ENCODE assay signal across 14 mouse cellular contexts in the genomic region with DNA sequence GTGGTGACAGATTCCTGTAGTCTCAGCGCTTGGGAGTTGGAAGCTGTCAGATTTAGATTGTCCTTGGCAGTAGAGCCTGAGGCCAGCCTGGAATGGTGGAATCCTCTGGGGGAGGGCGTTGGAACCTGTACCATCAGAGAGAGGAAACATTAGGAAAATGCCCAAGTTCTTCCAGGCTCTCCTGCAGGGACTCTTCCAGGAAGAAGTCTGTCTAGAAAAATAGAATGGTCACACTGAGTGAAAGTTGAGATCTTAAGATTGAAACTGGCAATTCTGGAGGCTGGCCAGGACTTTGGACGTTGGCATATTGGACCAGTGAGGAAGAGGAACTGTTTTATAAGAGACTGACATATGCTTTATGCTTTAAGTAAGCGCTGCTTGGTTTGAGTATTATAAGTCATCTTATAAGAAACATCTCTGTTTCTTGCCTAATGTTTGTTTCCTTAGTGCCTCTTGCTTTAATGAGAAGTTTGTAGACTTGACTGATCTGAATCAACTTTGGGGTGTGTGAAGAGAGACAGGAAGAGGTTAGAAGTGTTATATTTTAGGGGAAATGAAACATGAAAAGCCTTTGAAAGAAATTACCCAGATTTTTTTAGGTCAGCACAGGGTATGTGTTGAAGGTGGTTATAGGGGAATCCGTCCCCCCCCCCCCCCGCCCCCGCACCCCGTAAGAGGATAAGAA. TPM values are rescaled to one million over a fixed set of nuclear protein-coding genes. Genes with fewer than 3 reads are reported as not detected.
DNase-seq lines count a peak whose midpoint lies in the region; ATAC-seq and TF ChIP-seq lines count a peak whose summit lies in the region.
"Had no signal": no experiment of that assay in that cellular context is flagged by ENCODE, and none has a peak within 500 bp of the region (broad histone marks: within the 10 kb centered on the region; RNA-seq: fewer than 3 reads in every experiment).

No protein-coding gene starts in this region.

- peaks cover 21% of the 10 kb centered on the region for H3K4me1 ChIP-seq in heart, embryonic 16.5 days (ENCODE audit: control insufficient read depth, insufficient read depth, low read length)
- peaks cover 4% of the 10 kb centered on the region for H3K4me1 ChIP-seq in heart, embryonic 10.5 days
- peaks cover 18% of the 10 kb centered on the region for H3K4me1 ChIP-seq in bone marrow macrophage, adult 2 months (ENCODE audit: control insufficient read depth, insufficient read depth, low read length)

- H3K27me3 ChIP-seq in heart, embryonic 16.5 days (ENCODE audit: control insufficient read depth, insufficient read depth, low read length) = no peaks in the 10 kb centered on the region
- no peaks in the 10 kb centered on the region for H3K27me3 ChIP-seq in heart, embryonic 10.5 days (ENCODE audit: insufficient read depth, poor library complexity, severe bottlenecking)
- H3K27me3 ChIP-seq: midbrain, embryonic 15.5 days; stomach, embryonic 15.5 days had no signal

- H3K9me3 ChIP-seq in heart, embryonic 16.5 days (replicated peaks; ENCODE audit: control insufficient read depth, low read length) = no peaks in the 10 kb centered on the region
- H3K9me3 ChIP-seq in heart, embryonic 10.5 days = no peaks in the 10 kb centered on the region
- H3K9me3 ChIP-seq: midbrain, embryonic 15.5 days; stomach, embryonic 15.5 days had no signal

- TF ChIP-seq POLR2A in bone marrow macrophage, adult 2 months (IDR thresholded peaks at IDR 0.05; ENCODE audit: borderline replicate concordance, low read depth, low read length) = no peak

- H3K4me3 ChIP-seq in heart, embryonic 16.5 days (ENCODE audit: low read length) = no peak overlapping the region
- no peak overlapping the region for H3K4me3 ChIP-seq in heart, embryonic 10.5 days
- peak overlapping the region; percentile 23 for H3K4me3 ChIP-seq in bone marrow macrophage, adult 2 months (ENCODE audit: insufficient read depth, low read length)
- H3K4me3 ChIP-seq: erythroblast, embryonic 14.5 days; midbrain, embryonic 15.5 days; stomach, embryonic 15.5 days had no signal

- WGBS in heart, embryonic 16.5 days = 80% methylated on average over 8 of the region's 8 CpGs
- 83% methylated on average over 8 of the region's 8 CpGs for WGBS in heart, embryonic 10.5 days

- no peak for ATAC-seq in heart, embryonic 16.5 days (replicated peaks; ENCODE audit: extremely low read depth, insufficient read depth, low FRiP score)
- peak; percentile 23 for ATAC-seq in megakaryocyte, adult 5-6 weeks (ENCODE audit: poor library complexity, severe bottlenecking)
- ATAC-seq: midbrain, embryonic 15.5 days had no signal

- DNase-seq in heart, embryonic 10.5 days (ENCODE audit: low spot score) = no peak
- peak; percentile 55 for DNase-seq in A20 (ENCODE audit: low read depth, low spot score)
- no peak for DNase-seq in left cerebral cortex, adult 8-10 months (ENCODE audit: low spot score in 2 of 2)
- DNase-seq in layer of hippocampus, adult 9-10 months (ENCODE audit: low spot score) = no peak
- no peak for DNase-seq in right cerebral cortex, postnatal 10 days (ENCODE audit: low spot score in 2 of 2)
- DNase-seq: gastrocnemius, postnatal 14 days; kidney, postnatal 14 days; lung, adult 18-20 months had no signal

- TF ChIP-seq CTCF in bone marrow macrophage, adult 2 months (IDR thresholded peaks at IDR 0.05; ENCODE audit: low read depth, low read length) = no peak

- H3K9ac ChIP-seq in heart, embryonic 16.5 days (ENCODE audit: low read length) = peak overlapping the region; percentile 25; the same call in 1 of the 2 replicates
- H3K9ac ChIP-seq: midbrain, embryonic 15.5 days; stomach, embryonic 15.5 days had no signal

- H3K27ac ChIP-seq in heart, embryonic 16.5 days (ENCODE audit: low read length) = no peak overlapping the region
- no peak overlapping the region for H3K27ac ChIP-seq in heart, embryonic 10.5 days
- peak overlapping the region; percentile 60 for H3K27ac ChIP-seq in bone marrow macrophage, adult 2 months (ENCODE audit: insufficient read depth, low read depth, low read length)
- H3K27ac ChIP-seq: midbrain, embryonic 15.5 days; stomach, embryonic 15.5 days had no signal

- H3K36me3 ChIP-seq in heart, embryonic 16.5 days (ENCODE audit: control insufficient read depth, insufficient read depth) = no peaks in the 10 kb centered on the region
- no peaks in the 10 kb centered on the region for H3K36me3 ChIP-seq in heart, embryonic 10.5 days
- H3K36me3 ChIP-seq: midbrain, embryonic 15.5 days; stomach, embryonic 15.5 days had no signal

- H3K4me2 ChIP-seq in heart, embryonic 16.5 days (ENCODE audit: low read depth, low read length) = no peak overlapping the region
- H3K4me2 ChIP-seq: stomach, embryonic 15.5 days had no signal

RNA-seq across cellular contexts. Expression of a gene that starts 2.6 kb away (rescaled TPM):
- polyA plus RNA-seq in heart, embryonic 16.5 days (2015; fragmentation: Nextera tagmentation; extraction: Ambion mirVana) = 19.9 and 22.9 TPM in 2 replicates
- polyA plus RNA-seq in heart, embryonic 10.5 days (2016; fragmentation: Nextera tagmentation; extraction: Ambion mirVana) = 23.8 and 26.4 TPM in 2 replicates
- polyA plus RNA-seq in bone marrow macrophage, adult 2 months (2012; ENCODE audit: insufficient read depth, insufficient read length, missing spikeins) = 25.3 and 28.5 TPM in 2 replicates
- 65.2 and 73.3 TPM in 2 replicates for total RNA-seq in megakaryocyte, adult 5-6 weeks (2015)
- total RNA-seq in megakaryocyte, adult 5-6 weeks (2017) = 38.4 and 46.1 TPM in 2 replicates
- total RNA-seq in left cerebral cortex, adult 8-10 months (2022) = 10 to 100 TPM; 77.4 to 87.0 (median 84.8) TPM

RNA-seq across cellular contexts. Expression of a gene that starts 15.3 kb away (rescaled TPM):
- polyA plus RNA-seq in heart, embryonic 16.5 days (2015; fragmentation: Nextera tagmentation; extraction: Ambion mirVana) = 19.0 and 29.6 TPM in 2 replicates
- 25.6 and 28.0 TPM in 2 replicates for polyA plus RNA-seq in heart, embryonic 10.5 days (2016; fragmentation: Nextera tagmentation; extraction: Ambion mirVana)
- polyA plus RNA-seq in bone marrow macrophage, adult 2 months (2012; ENCODE audit: insufficient read depth, insufficient read length, missing spikeins) = 17.0 and 18.6 TPM in 2 replicates
- total RNA-seq in megakaryocyte, adult 5-6 weeks (2015) = 20.1 and 27.0 TPM in 2 replicates
- total RNA-seq in megakaryocyte, adult 5-6 weeks (2017) = 12.1 and 14.8 TPM in 2 replicates
- total RNA-seq in left cerebral cortex, adult 8-10 months (2022) = 10 to 100 TPM; 19.8 to 22.5 (median 20.9) TPM
